Mouse (Mus musculus) testis, adult 2 months (tissue): ENCODE data around the gene Msi1. TPM values are rescaled to one million over a fixed set of nuclear protein-coding genes. Genes with fewer than 3 reads are reported as not detected.
"Not testable (repeated sequence)": the region's sequence is repeated elsewhere in the genome, so short reads cannot be mapped to it uniquely, and the experiment has no call there.

Experiments used
- H3K27ac ChIP-seq: fragments of 200-500 bp; 2 replicates; pipeline ENCODE4 v1.5.1; 2012; ENCODE audit warnings: low read depth, low read length; ENCODE audit not compliant: control insufficient read depth, insufficient read depth
- H3K27me3 ChIP-seq: fragments of 200-500 bp; 2 replicates; pipeline ENCODE4 v1.6.1; 2012; ENCODE audit warnings: mild to moderate bottlenecking, low read length, moderate library complexity; ENCODE audit not compliant: control insufficient read depth, insufficient read depth
- H3K36me3 ChIP-seq: fragments of 200-500 bp; 2 replicates; pipeline ENCODE4 v1.6.1; 2012; ENCODE audit warnings: mild to moderate bottlenecking, low read length; ENCODE audit not compliant: control insufficient read depth, insufficient read depth
- H3K4me1 ChIP-seq: fragments of 200-500 bp; 2 replicates; pipeline ENCODE4 v1.6.1; 2012; ENCODE audit warnings: low read length; ENCODE audit not compliant: control insufficient read depth, insufficient read depth
- H3K4me3 ChIP-seq: fragments of 200-500 bp; 2 replicates; pipeline ENCODE4 v1.5.1; 2012; ENCODE audit warnings: low read depth, mild to moderate bottlenecking, low read length, moderate library complexity, mixed read lengths; ENCODE audit not compliant: control insufficient read depth
- CTCF ChIP-seq: fragments of 200-500 bp; IDR thresholded peaks from 2 replicates; pipeline ENCODE4 v1.5.1; 2012; ENCODE audit warnings: low read depth, mild to moderate bottlenecking, inconsistent platforms, low read length, moderate library complexity; ENCODE audit not compliant: control insufficient read depth, insufficient read depth, insufficient replicate concordance
- POLR2A ChIP-seq: fragments of 200-500 bp; IDR thresholded peaks from 2 replicates; pipeline ENCODE4 v1.6.1; 2012; ENCODE audit warnings: low read depth, mild to moderate bottlenecking, inconsistent platforms, low read length, moderate library complexity; ENCODE audit not compliant: control insufficient read depth
- polyA plus RNA-seq: library from polyadenylated mRNA; depleted of rRNA; stranded (reverse); fragments of >200 nt; gene quantifications from 2 replicates; pipeline ENCODE4 v1.2.3, GENCODE M21; 2012

The Msi1 gene
- polyA plus RNA-seq, 1 experiment, result 61.9 TPM

- no peaks in the 10 kb centered on the region; the same call in none of the 2 replicates for H3K36me3 ChIP-seq
- no peak overlapping the region for H3K27ac ChIP-seq
- peaks cover 6% of the 10 kb centered on the region for H3K4me1 ChIP-seq
Measured at GRCm38 (mm10) chr5:115441205-115441849, 11.9 kb downstream of the Msi1 start.

GRCm38 (mm10) chr5:115442663-115443062, 13.3 kb downstream of the Msi1 start:
- H3K36me3 ChIP-seq, H3K27ac ChIP-seq, H3K27me3 ChIP-seq, H3K4me1 ChIP-seq, H3K4me3 ChIP-seq: not testable (repeated sequence)

More at GRCm38 (mm10) chr5:115441205-115441849, 11.9 kb downstream of the Msi1 start:
- H3K4me3 ChIP-seq, result no peak overlapping the region
- no peaks in the 10 kb centered on the region for H3K27me3 ChIP-seq
- TF ChIP-seq POLR2A, result no peak
- TF ChIP-seq CTCF, result peak; percentile 84; the same call in 1 of the 2 replicates

GRCm38 (mm10) chr5:115444130-115444529, 14.7 kb downstream of the Msi1 start:
- H3K4me1 ChIP-seq, result no peaks in the 10 kb centered on the region
- H3K36me3 ChIP-seq, result no peaks in the 10 kb centered on the region; the same call in none of the 2 replicates
- no peak overlapping the region for H3K27ac ChIP-seq
- TF ChIP-seq CTCF (no peak), POLR2A (no peak)
- no peak overlapping the region for H3K4me3 ChIP-seq
- no peaks in the 10 kb centered on the region for H3K27me3 ChIP-seq

- H3K36me3 ChIP-seq, result peaks cover 2% of the 10 kb centered on the region
- H3K27ac ChIP-seq, result no peak overlapping the region
- H3K27me3 ChIP-seq, result no peaks in the 10 kb centered on the region
- H3K4me1 ChIP-seq, result no peaks in the 10 kb centered on the region
- no peak overlapping the region for H3K4me3 ChIP-seq
- no peak for TF ChIP-seq POLR2A
- TF ChIP-seq CTCF, result no peak
Measured at GRCm38 (mm10) chr5:115447108-115447507, 17.7 kb downstream of the Msi1 start.

GRCm38 (mm10) chr5:115449247-115449646, 19.8 kb downstream of the Msi1 start:
- H3K27me3 ChIP-seq, result no peaks in the 10 kb centered on the region
- TF ChIP-seq POLR2A, result no peak
- TF ChIP-seq CTCF, result no peak
- H3K4me1 ChIP-seq, result no peaks in the 10 kb centered on the region
- peaks cover 2% of the 10 kb centered on the region for H3K36me3 ChIP-seq
- no peak overlapping the region for H3K4me3 ChIP-seq
- H3K27ac ChIP-seq, result no peak overlapping the region

GRCm38 (mm10) chr5:115450410-115451317, 21.3 kb downstream of the Msi1 start:
- Histone ChIP-seq H3K27me3 (no peaks in the 10 kb centered on the region), H3K27ac (no peak overlapping the region; the same call in 1 of the 2 replicates)

GRCm38 (mm10) chr5:115454422-115455090, 25.2 kb downstream of the Msi1 start:
- H3K36me3 ChIP-seq, result peaks cover 2% of the 10 kb centered on the region; the same call in 1 of the 2 replicates
- H3K4me1 ChIP-seq, result no peaks in the 10 kb centered on the region; the same call in 1 of the 2 replicates
- no peaks in the 10 kb centered on the region for H3K27me3 ChIP-seq
- TF ChIP-seq CTCF (no peak), POLR2A (no peak)
- H3K27ac ChIP-seq, result no peak overlapping the region
- H3K4me3 ChIP-seq, result no peak overlapping the region

More at GRCm38 (mm10) chr5:115450410-115451317, 21.3 kb downstream of the Msi1 start:
- TF ChIP-seq POLR2A, result no peak
- no peak for TF ChIP-seq CTCF
- Histone ChIP-seq H3K4me1 (no peaks in the 10 kb centered on the region), H3K36me3 (peaks cover 2% of the 10 kb centered on the region), H3K4me3 (no peak overlapping the region)
